Mouse (Mus musculus) olfactory bulb, adult 2 months (tissue): ENCODE data around the gene Nup50.
A peak's percentile ranks its signal among the peaks of the same experiment; 100 is the strongest.

ENCODE experiments used
- CTCF ChIP-seq: fragments of 200-500 bp; IDR thresholded peaks from 2 replicates; pipeline ENCODE4 v1.5.1; 2012; ENCODE audit warnings: low read depth, mild to moderate bottlenecking, low read length, moderate library complexity; ENCODE audit not compliant: insufficient read depth
- POLR2A ChIP-seq: fragments of 200-500 bp; IDR thresholded peaks from 2 replicates; pipeline ENCODE4 v1.6.1; 2012; ENCODE audit warnings: mild to moderate bottlenecking, low read depth, low read length, moderate library complexity; ENCODE audit not compliant: insufficient read depth

GRCm38 (mm10) chr15:84922884-84923507 lies at the start of gene Nup50:
- TF ChIP-seq CTCF (no peak), POLR2A (peak; percentile 66)
